Mouse (Mus musculus): ENCODE results near the gene Pygm. TPM values are rescaled to one million over a fixed set of nuclear protein-coding genes. Genes with fewer than 3 reads are reported as not detected.

Gene Pygm
- polyA plus RNA-seq, 1 experiment from 2014 or later, result 3.7 TPM

DNA sequence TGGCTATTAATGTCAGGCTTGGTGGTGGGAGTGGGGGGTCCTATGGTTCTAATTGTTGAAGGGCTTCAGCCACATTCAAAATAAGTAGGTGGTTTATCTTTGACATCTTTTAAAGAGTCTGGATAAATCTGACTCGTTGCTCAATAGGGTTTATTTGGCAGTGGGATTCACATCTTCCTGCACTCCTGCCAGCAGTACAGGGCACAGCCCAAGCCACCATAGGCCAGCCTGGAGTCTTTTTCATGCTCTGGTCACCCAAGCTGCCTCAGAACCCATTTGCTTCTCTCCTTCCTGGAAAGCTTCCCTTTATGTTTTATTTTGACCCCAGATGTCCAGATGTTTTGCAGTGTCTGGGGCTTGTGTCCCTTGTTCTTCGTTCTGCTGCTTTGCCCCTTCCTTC is 7.6 kb upstream of the Pygm start:
- Histone ChIP-seq H3K9me3 (no peaks in the 10 kb centered on the region), H3K27me3 (no peaks in the 10 kb centered on the region), H3K9ac (no peak overlapping the region), H3K4me3 (no peak overlapping the region), H3K27ac (no peak overlapping the region), H3K4me2 (no peak overlapping the region), H3K36me3 (peaks cover 85% of the 10 kb centered on the region), H3K4me1 (no peaks in the 10 kb centered on the region)
- no peak for ATAC-seq (ENCODE audit: insufficient number of reproducible peaks, insufficient read depth, low FRiP score, low TSS enrichment, low read depth)
- WGBS, result 86% methylated on average over 2 of the region's 2 CpGs

DNA sequence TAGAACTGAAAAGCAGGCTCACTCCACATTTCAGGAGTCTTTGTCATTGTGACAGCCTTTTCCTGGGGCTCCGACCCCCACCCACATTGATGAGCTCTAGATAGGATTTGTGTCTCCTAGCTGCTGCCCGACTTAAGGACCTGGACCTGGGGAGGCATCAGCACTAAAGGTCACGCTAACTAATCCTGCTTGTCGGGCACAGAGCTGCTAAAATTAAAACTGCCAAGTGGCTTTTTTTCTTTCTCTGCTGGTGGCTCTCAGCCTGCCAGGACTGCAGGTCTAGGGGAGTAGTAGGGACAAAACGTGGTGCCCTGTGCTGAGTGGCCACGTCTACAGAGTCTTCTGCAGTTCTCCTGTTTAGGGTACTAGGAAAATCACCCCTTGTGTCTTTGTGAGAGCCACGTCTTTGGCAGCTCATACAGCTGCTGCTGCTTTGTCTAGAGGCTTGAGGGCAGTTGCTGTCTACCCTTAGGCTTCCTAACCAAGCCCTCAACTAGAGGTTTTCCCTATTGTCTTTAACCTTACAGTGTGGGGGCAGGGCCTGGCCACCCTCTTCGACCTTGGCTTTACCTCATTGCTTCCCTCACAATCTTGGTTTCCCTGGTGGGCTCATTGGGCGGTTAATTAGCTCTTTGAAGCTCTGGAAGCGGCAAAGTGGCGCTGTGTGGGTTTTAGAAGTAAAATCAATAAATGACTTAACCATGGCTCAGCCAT is 6.7 kb upstream of the Pygm start:
- no peaks in the 10 kb centered on the region for H3K27me3 ChIP-seq
- no peak overlapping the region for H3K9ac ChIP-seq
- no peaks in the 10 kb centered on the region for H3K9me3 ChIP-seq
- no peak overlapping the region for H3K4me2 ChIP-seq
- ATAC-seq (ENCODE audit: insufficient number of reproducible peaks, insufficient read depth, low FRiP score, low TSS enrichment, low read depth), result no peak
- 87% methylated on average over 11 of the region's 11 CpGs for WGBS
- no peak overlapping the region; the same call in 1 of the 2 replicates for H3K27ac ChIP-seq
- H3K4me3 ChIP-seq, result no peak overlapping the region
- no peaks in the 10 kb centered on the region for H3K4me1 ChIP-seq
- H3K36me3 ChIP-seq, result peaks cover 76% of the 10 kb centered on the region

DNA sequence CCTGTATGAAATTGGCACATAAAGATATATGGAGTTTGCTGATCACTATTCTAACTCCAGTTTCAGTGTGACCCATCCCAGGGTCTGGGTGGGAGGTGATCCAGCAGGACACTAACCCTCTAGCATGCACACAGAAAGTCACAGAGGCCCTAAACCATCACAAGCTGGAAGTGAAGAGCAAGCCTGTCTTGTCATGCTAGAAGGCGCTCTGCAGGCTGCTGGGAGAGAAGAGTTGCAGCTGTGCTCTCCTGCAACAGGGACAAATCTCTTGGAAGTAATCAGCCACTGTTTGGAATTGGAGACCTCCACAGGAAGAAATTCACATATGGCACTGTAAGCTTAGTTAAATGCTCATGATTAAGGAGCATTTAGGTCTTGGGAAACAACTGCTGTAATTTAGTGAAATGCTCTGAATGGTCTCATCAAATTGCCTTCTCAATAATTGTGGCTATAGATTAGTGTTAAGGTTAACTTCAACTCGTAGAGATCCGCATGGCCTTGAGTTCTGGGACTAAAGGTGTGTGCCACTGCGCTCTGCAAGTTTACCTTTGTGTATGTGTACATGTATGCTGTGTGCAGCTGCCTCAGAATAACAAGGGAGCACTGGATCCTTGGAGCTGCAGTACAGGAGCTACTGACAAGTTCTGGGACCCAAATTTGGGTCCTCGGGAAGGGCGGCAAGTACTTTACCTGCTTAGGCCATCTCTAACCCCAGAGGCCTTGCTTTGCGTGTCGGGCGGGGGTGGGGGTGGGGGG is 3.6 kb upstream of the Pygm start:
- H3K9ac ChIP-seq, result no peak overlapping the region
- no peak overlapping the region for H3K27ac ChIP-seq
- no peak for ATAC-seq (ENCODE audit: insufficient number of reproducible peaks, insufficient read depth, low FRiP score, low TSS enrichment, low read depth)
- H3K27me3 ChIP-seq, result no peaks in the 10 kb centered on the region
- H3K4me1 ChIP-seq, result peaks cover 25% of the 10 kb centered on the region; the same call in 1 of the 2 replicates
- WGBS, result 87% methylated on average over 9 of the region's 9 CpGs
- no peak overlapping the region for H3K4me2 ChIP-seq
- H3K9me3 ChIP-seq, result no peaks in the 10 kb centered on the region
- H3K36me3 ChIP-seq, result peaks cover 46% of the 10 kb centered on the region
- H3K4me3 ChIP-seq, result no peak overlapping the region

DNA sequence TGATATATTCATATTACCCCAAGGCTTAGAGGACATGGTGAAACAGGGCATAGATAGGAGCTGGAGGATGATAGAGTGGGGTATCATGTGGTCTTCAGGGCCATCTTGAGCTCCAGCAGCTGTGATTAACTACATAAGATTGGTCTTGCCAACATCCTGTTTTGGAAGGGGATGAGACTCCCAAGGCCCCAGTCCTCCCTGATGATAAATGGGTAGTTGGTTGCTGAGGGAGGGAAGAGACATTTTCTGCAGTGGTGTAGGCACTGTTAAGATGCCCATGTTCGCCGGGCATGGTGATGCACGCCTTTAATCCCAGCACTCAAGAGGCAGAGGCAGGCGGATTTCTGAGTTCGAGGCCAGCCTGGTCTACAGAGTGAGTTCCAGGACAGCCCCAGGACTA is 3.0 kb upstream of the Pygm start:
- Histone ChIP-seq H3K9me3 (no peaks in the 10 kb centered on the region), H3K36me3 (peaks cover 40% of the 10 kb centered on the region), H3K4me1 (peaks cover 25% of the 10 kb centered on the region; the same call in 1 of the 2 replicates), H3K27ac (no peak overlapping the region), H3K27me3 (no peaks in the 10 kb centered on the region), H3K4me3 (no peak overlapping the region), H3K9ac (no peak overlapping the region), H3K4me2 (no peak overlapping the region)
- no peak for ATAC-seq (ENCODE audit: insufficient number of reproducible peaks, insufficient read depth, low FRiP score, low TSS enrichment, low read depth)
- 96% methylated on average over 5 of the region's 5 CpGs for WGBS

DNA sequence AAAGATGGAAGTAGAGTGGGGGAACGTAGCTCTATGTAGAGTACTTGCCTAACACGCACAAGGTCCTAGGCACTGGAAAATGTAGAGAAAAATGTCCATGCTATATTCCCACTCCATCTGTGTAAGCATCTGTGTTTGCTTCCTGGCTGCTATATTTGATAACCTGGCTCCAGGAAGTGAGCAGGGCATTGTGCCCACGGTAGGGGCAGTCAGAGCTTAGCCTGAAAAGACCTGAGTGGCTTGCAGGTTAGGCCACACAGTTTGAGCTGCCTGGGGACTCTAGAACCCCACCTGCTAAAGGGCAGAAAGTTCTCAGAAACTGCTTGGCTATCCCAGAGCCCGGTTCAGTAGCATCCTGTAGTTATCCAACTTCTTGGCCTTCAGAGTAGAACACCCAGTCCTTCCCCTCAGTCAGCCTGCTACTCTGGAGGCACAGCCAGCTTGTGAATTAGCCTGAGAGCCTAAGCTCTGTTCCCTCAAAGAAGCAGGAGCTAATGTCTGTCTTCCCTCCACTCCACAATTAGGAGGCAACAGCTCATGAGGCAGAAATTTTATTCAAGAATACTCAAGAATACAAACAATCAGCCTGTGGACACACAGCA is 1.8 kb upstream of the Pygm start:
- Histone ChIP-seq H3K9me3 (no peaks in the 10 kb centered on the region), H3K27me3 (no peaks in the 10 kb centered on the region), H3K4me1 (peaks cover 25% of the 10 kb centered on the region; the same call in 1 of the 2 replicates), H3K4me3 (no peak overlapping the region), H3K36me3 (peaks cover 28% of the 10 kb centered on the region), H3K9ac (no peak overlapping the region), H3K27ac (no peak overlapping the region), H3K4me2 (no peak overlapping the region)
- WGBS, result 83% methylated on average over 4 of the region's 4 CpGs
- ATAC-seq (ENCODE audit: insufficient number of reproducible peaks, insufficient read depth, low FRiP score, low TSS enrichment, low read depth), result no peak

DNA sequence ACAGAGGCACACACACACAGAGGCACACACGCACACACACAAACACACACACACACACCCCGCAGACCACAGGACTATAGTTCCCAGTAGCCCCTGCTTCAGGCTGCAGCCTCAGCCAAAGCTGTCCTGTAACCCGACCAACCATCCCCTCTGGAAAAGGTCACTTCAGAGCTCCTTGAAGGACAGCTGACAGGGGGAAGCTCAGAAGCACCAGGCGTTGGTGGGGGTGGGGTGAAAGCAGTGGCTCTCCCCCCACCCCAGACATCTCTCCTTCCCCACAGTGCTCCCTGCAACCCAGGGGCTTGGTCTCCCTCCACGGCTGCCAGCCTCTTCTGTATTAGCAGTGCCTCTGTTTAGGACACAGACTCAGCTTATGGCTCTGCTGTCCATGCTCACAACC is 729 bp upstream of the Pygm start:
- H3K4me3 ChIP-seq, result no peak overlapping the region
- WGBS, result 33% methylated on average over 5 of the region's 5 CpGs
- no peak overlapping the region for H3K4me2 ChIP-seq
- peaks cover 25% of the 10 kb centered on the region; the same call in 1 of the 2 replicates for H3K4me1 ChIP-seq
- no peak overlapping the region for H3K9ac ChIP-seq
- H3K27ac ChIP-seq, result peak overlapping the region; percentile 23; the same call in 1 of the 2 replicates
- no peaks in the 10 kb centered on the region for H3K9me3 ChIP-seq
- peaks cover 18% of the 10 kb centered on the region for H3K36me3 ChIP-seq
- ATAC-seq (ENCODE audit: insufficient number of reproducible peaks, insufficient read depth, low FRiP score, low TSS enrichment, low read depth), result no peak
- peaks cover 1% of the 10 kb centered on the region; the same call in 1 of the 2 replicates for H3K27me3 ChIP-seq

DNA sequence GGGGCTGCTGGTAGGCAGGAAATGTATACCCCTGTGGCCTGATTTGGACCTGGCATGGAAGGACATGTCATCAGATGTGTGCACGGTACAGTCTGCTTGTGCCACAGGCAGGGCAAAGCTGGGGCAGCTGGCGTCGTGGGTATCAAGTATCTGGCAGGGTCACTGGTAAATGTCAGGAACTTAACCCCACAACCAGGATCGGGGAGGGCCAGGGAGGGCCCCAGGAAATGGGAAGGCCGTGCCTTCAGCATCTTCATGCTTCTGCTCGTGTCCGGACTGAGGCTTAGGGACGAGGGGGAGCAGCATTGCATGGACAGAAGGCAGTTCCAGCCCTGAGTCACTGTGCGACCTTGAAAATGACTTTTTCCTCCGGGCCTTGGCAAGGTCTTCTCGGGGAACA is 755 bp downstream of the Pygm start:
- 51% methylated on average over 11 of the region's 11 CpGs for WGBS
- ATAC-seq (ENCODE audit: insufficient number of reproducible peaks, insufficient read depth, low FRiP score, low TSS enrichment, low read depth), result no peak
- Histone ChIP-seq H3K4me1 (peaks cover 34% of the 10 kb centered on the region), H3K27me3 (peaks cover 14% of the 10 kb centered on the region; the same call in 1 of the 2 replicates), H3K9ac (no peak overlapping the region), H3K4me2 (no peak overlapping the region), H3K27ac (no peak overlapping the region), H3K9me3 (no peaks in the 10 kb centered on the region), H3K4me3 (no peak overlapping the region), H3K36me3 (0 out of 2 replicates have a peak, but pooled peaks cover 3% of the 10 kb centered on the region)

DNA sequence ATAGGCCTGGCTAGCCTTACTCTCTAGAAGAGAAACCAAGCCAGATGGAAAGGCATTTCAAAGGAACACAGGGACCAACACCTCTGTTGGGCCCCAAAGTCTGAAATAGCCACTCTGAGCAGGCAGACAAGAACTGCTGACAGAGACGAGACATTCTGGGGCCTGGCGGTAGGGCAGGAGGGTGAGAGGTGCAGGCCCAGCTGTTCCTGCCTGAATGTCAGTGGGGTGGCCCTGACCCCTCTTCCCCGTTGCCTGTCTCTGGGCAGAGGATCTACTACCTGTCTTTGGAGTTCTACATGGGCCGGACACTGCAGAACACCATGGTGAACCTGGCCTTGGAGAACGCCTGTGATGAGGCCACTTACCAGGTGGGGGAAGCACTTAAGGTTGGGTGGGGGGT is 1.2 kb downstream of the Pygm start:
- H3K36me3 ChIP-seq, result 0 out of 2 replicates have a peak, but pooled peaks cover 2% of the 10 kb centered on the region
- ATAC-seq (ENCODE audit: insufficient number of reproducible peaks, insufficient read depth, low FRiP score, low TSS enrichment, low read depth), result no peak
- H3K27me3 ChIP-seq, result peaks cover 14% of the 10 kb centered on the region; the same call in 1 of the 2 replicates
- no peak overlapping the region for H3K27ac ChIP-seq
- no peaks in the 10 kb centered on the region for H3K9me3 ChIP-seq
- no peak overlapping the region for H3K4me3 ChIP-seq
- H3K4me1 ChIP-seq, result peaks cover 35% of the 10 kb centered on the region
- H3K9ac ChIP-seq, result no peak overlapping the region
- 74% methylated on average over 5 of the region's 5 CpGs for WGBS
- no peak overlapping the region for H3K4me2 ChIP-seq

DNA sequence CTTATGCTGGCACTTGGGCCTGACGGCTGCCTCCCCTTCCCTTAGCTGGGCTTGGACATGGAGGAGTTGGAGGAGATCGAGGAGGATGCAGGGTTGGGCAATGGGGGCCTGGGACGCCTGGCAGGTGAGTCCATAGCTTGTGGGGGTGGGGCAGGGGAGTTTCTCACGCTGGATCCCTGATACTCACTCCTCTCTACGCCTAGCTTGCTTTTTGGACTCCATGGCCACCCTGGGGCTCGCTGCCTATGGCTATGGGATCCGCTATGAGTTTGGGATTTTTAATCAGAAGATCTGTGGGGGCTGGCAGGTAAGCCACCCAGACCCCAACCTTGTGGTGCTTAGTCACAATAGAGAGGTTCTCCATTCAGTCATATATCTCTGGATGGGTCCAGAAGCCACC is 1.6 kb downstream of the Pygm start:
- no peaks in the 10 kb centered on the region for H3K36me3 ChIP-seq
- no peak overlapping the region for H3K4me3 ChIP-seq
- peaks cover 35% of the 10 kb centered on the region for H3K4me1 ChIP-seq
- H3K27me3 ChIP-seq, result peaks cover 14% of the 10 kb centered on the region; the same call in 1 of the 2 replicates
- H3K4me2 ChIP-seq, result no peak overlapping the region
- no peak overlapping the region for H3K9ac ChIP-seq
- no peaks in the 10 kb centered on the region for H3K9me3 ChIP-seq
- no peak overlapping the region for H3K27ac ChIP-seq
- ATAC-seq (ENCODE audit: insufficient number of reproducible peaks, insufficient read depth, low FRiP score, low TSS enrichment, low read depth), result no peak
- WGBS, result 78% methylated on average over 7 of the region's 7 CpGs

DNA sequence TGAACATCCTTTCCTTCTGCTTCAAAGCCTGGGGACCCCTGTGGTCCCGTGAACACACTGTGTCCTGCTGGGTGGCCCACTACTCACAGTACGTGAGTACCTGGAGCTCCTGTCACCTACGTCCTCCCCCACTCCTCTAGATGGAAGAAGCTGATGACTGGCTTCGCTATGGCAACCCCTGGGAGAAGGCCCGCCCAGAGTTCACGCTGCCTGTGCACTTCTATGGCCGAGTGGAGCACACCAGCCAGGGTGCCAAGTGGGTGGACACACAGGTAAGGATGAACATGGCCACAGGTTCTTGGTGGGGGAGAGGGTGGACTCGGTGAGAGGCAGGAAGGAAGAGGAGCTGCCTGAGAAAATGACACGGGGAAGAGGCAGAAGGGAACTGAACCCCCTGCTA is 2.0 kb downstream of the Pygm start:
- H3K27ac ChIP-seq, result no peak overlapping the region
- ATAC-seq (ENCODE audit: insufficient number of reproducible peaks, insufficient read depth, low FRiP score, low TSS enrichment, low read depth), result no peak
- no peak overlapping the region for H3K4me3 ChIP-seq
- H3K9ac ChIP-seq, result no peak overlapping the region
- H3K9me3 ChIP-seq, result no peaks in the 10 kb centered on the region
- WGBS, result 70% methylated on average over 9 of the region's 9 CpGs
- H3K27me3 ChIP-seq, result peaks cover 14% of the 10 kb centered on the region; the same call in 1 of the 2 replicates
- peaks cover 35% of the 10 kb centered on the region for H3K4me1 ChIP-seq
- H3K36me3 ChIP-seq, result no peaks in the 10 kb centered on the region
- no peak overlapping the region for H3K4me2 ChIP-seq

DNA sequence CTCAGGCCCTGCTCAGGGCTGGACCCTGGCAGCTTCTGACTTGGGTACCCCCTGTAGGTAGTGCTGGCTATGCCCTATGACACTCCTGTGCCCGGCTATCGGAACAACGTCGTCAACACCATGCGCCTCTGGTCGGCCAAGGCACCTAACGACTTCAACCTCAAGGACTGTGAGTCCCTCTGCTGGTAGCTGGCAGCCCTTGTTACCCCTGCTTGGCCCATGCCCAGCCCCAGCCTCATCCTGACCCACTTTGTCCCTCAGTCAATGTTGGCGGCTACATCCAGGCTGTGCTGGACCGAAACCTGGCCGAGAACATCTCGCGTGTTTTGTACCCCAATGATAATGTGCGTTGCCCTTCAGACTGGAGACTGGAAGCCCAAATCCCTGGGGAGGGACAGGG is 3.8 kb downstream of the Pygm start:
- peaks cover 34% of the 10 kb centered on the region for H3K4me1 ChIP-seq
- no peak for ATAC-seq (ENCODE audit: insufficient number of reproducible peaks, insufficient read depth, low FRiP score, low TSS enrichment, low read depth)
- 88% methylated on average over 13 of the region's 13 CpGs for WGBS

More for the DNA sequence above, 3.8 kb downstream of the Pygm start:
- no peak overlapping the region for H3K27ac ChIP-seq
- H3K9me3 ChIP-seq, result no peaks in the 10 kb centered on the region
- H3K27me3 ChIP-seq, result peaks cover 14% of the 10 kb centered on the region; the same call in 1 of the 2 replicates
- H3K4me3 ChIP-seq, result no peak overlapping the region
- no peak overlapping the region for H3K9ac ChIP-seq
- H3K36me3 ChIP-seq, result no peaks in the 10 kb centered on the region
- H3K4me2 ChIP-seq, result no peak overlapping the region

All from embryonic facial prominence, embryonic 13.5 days (tissue).